Mouse (Mus musculus) erythroblast, embryonic 14.5 days (primary cell): ENCODE data around the gene Angptl6.

Experiments
- GATA1 ChIP-seq: IDR thresholded peaks from 2 replicates; pipeline ENCODE4 v1.6.1; 2012; ENCODE audit warnings: low read length, inconsistent platforms, mixed read lengths
- TAL1 ChIP-seq: IDR thresholded peaks from 3 replicates; pipeline ENCODE4 v1.6.1; 2012; ENCODE audit warnings: low read length, inconsistent platforms, mixed read lengths

DNA sequence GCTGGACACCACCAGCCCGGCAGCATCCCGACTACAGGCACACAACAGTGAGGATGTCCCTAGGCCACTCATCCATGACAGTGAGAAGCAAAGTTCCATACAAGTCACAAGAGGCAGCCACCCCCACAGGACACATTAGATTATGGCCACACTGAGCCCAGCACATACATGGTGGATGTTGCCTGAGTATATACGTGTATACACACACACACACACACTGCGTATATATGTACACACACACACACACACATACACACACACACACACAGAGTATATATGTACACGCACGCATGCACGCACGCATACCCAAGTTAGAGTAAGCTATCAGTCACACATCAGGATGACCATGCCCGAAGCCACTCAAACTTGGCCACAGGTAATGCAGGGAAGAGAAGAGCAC, 15.9 kb upstream of the Angptl6 start:
- TF ChIP-seq GATA1 (no peak), TAL1 (no peak)
